Mouse (Mus musculus) C2C12 (cell line): ENCODE measurements around the gene Sarm1.

Source experiments
- CTCF ChIP-seq: IDR thresholded peaks from one replicate; pipeline ENCODE4 v1.5.1; 2011; ENCODE audit not compliant: control insufficient read depth, insufficient read depth, insufficient read length
- FOSL1 ChIP-seq: IDR thresholded peaks from one replicate; pipeline ENCODE4 v1.8.0; 2011; ENCODE audit warnings: mild to moderate bottlenecking, low read length; ENCODE audit not compliant: poor library complexity, insufficient read depth, severe bottlenecking
- MYOG ChIP-seq: IDR thresholded peaks from one replicate; pipeline ENCODE4 v1.6.1; 2011; ENCODE audit not compliant: control insufficient read depth, insufficient read length; ENCODE audit errors: extremely low read depth
- USF1 ChIP-seq: IDR thresholded peaks from one replicate; pipeline ENCODE4 v1.6.1; 2011; ENCODE audit warnings: low read depth, mild to moderate bottlenecking, control low read depth, moderate library complexity

DNA sequence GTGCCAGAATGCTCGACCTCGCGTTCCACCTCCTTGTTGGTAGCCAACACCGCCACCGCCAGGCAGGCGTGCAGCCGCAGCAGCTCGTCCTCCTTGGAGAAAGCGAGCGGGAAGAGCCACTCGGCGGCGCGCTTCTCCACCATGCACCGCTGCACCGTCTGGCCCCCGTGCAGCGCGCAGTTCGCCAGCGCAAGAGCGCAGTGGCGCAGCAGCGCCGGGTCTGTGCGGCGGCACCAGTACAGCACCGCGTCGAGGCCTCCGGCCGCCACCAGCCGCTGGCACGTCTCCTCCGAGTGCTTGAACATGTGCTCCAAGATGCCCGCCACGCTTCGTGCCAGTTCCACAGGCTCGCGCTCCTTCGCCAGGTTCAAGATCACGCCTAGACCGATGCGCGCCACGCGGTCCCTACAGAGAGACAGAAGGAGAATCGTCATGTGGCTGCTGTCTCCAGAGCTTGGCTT is 6.7 kb downstream of the Sarm1 start:
- TF ChIP-seq CTCF (peak; percentile 1), USF1 (no peak), MYOG (no peak), FOSL1 (no peak)
